Mouse (Mus musculus) midbrain, embryonic 16.5 days (tissue): ENCODE measurements around the gene Raver2. TPM values are rescaled to one million over a fixed set of nuclear protein-coding genes. Genes with fewer than 3 reads are reported as not detected.

Experiments used
- ATAC-seq: fragments of 200-750 bp; cut with Nextera tagmentation; 2 replicates; pipeline ENCODE4 v1.8.0; 2017; ENCODE audit warnings: moderate TSS enrichment
- H3K27ac ChIP-seq: fragments of 300-500 bp; sonication (generic); 2 replicates; pipeline ENCODE4 v1.5.1; 2014; ENCODE audit warnings: mild to moderate bottlenecking, low read length, mixed read lengths
- H3K27me3 ChIP-seq: fragments of 300-500 bp; sonication (generic); 2 replicates; pipeline ENCODE4 v1.6.1; 2014; ENCODE audit warnings: low read depth, low read length, mixed read lengths; ENCODE audit not compliant: control insufficient read depth, insufficient read depth
- H3K36me3 ChIP-seq: fragments of 300-500 bp; sonication (generic); 2 replicates; pipeline ENCODE4 v1.6.1; 2014; ENCODE audit warnings: mild to moderate bottlenecking, low read length, moderate library complexity, mixed read lengths; ENCODE audit not compliant: control insufficient read depth, insufficient read depth
- H3K4me1 ChIP-seq: fragments of 300-500 bp; sonication (generic); 2 replicates; pipeline ENCODE4 v1.6.1; 2014; ENCODE audit warnings: mild to moderate bottlenecking, low read length, mixed read lengths; ENCODE audit not compliant: control insufficient read depth, insufficient read depth
- H3K4me2 ChIP-seq: fragments of 300-500 bp; sonication (generic); 2 replicates; pipeline ENCODE4 v1.6.1; 2014; ENCODE audit warnings: mild to moderate bottlenecking, low read length, mixed read lengths
- H3K4me3 ChIP-seq: fragments of 300-500 bp; sonication (generic); 2 replicates; pipeline ENCODE4 v1.5.1; 2014; ENCODE audit warnings: low read depth, mild to moderate bottlenecking, low read length, moderate library complexity, mixed read lengths
- H3K9ac ChIP-seq: fragments of 300-500 bp; sonication (generic); 2 replicates; pipeline ENCODE4 v1.6.1; 2014; ENCODE audit warnings: low read depth, low read length, mixed read lengths
- H3K9me3 ChIP-seq: fragments of 300-500 bp; sonication (generic); replicated peaks from 2 replicates; pipeline ENCODE4 v1.6.1; 2014; ENCODE audit warnings: mild to moderate bottlenecking, low read length, mixed read lengths; ENCODE audit not compliant: control insufficient read depth, poor library complexity, severe bottlenecking
- WGBS: fragments of 180-500 bp; shearing (Covaris S2); extraction: QIAGEN DNeasy Blood & Tissue Kit; methylation state at CpG from one replicate; pipeline ENCODE4 v1.1.7; 2014; 5-methylcytosine and 5-hydroxymethylcytosine counted together
- polyA plus RNA-seq: library from polyadenylated mRNA; unstranded; fragments of >200 nt; fragmentation: Nextera tagmentation; extraction: Ambion mirVana; gene quantifications from 2 replicates; pipeline ENCODE4 v1.2.1, GENCODE M21; 2015

Gene Raver2
- polyA plus RNA-seq, 1 experiment from 2014 or later: 4.6 TPM

GRCm38 (mm10) chr4:101137975-101138374 is 69.2 kb downstream of the Raver2 start:
- H3K4me2 ChIP-seq: no peak overlapping the region
- H3K27me3 ChIP-seq: no peaks in the 10 kb centered on the region
- ATAC-seq: no peak
- H3K4me3 ChIP-seq: no peak overlapping the region
- no peak overlapping the region for H3K9ac ChIP-seq
- H3K4me1 ChIP-seq: no peaks in the 10 kb centered on the region
- WGBS: 76% methylated on average over 11 of the region's 11 CpGs
- H3K36me3 ChIP-seq: no peaks in the 10 kb centered on the region
- no peaks in the 10 kb centered on the region for H3K9me3 ChIP-seq
- H3K27ac ChIP-seq: no peak overlapping the region

GRCm38 (mm10) chr4:101141768-101142167 is 73.0 kb downstream of the Raver2 start:
- Histone ChIP-seq H3K4me2 (no peak overlapping the region), H3K27me3 (no peaks in the 10 kb centered on the region), H3K4me1 (peaks cover 12% of the 10 kb centered on the region), H3K9me3 (no peaks in the 10 kb centered on the region), H3K4me3 (no peak overlapping the region), H3K9ac (no peak overlapping the region), H3K27ac (no peak overlapping the region), H3K36me3 (no peaks in the 10 kb centered on the region)
- 81% methylated on average over 5 of the region's 5 CpGs for WGBS
- ATAC-seq: no peak

DNA sequence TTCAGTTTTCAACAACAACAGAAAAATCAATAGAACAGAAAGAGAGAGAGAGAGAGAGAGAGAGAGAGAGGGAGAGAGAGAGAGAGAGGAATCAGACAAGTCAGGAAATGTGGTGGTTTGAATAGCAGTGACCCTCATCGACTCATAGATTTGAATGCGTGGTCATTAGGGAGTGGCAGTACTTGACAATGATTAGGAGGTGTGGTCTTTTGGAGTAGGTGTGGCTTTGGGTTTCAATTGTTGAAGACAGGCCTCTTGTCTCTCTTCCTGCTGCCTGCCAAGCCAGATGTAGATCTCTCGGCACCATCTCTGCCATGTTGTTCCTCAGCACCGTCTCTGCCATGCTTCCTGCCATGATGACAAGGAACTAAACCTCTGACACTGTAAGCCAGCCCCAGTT is 75.1 kb downstream of the Raver2 start:
- Histone ChIP-seq H3K36me3 (no peaks in the 10 kb centered on the region), H3K27me3 (no peaks in the 10 kb centered on the region), H3K4me3 (no peak overlapping the region), H3K4me1 (peaks cover 12% of the 10 kb centered on the region), H3K9me3 (no peaks in the 10 kb centered on the region), H3K9ac (no peak overlapping the region), H3K27ac (no peak overlapping the region), H3K4me2 (no peak overlapping the region)
- 73% methylated on average over 4 of the region's 4 CpGs for WGBS
- no peak for ATAC-seq

- Histone ChIP-seq H3K36me3 (no peaks in the 10 kb centered on the region), H3K9ac (no peak overlapping the region), H3K4me3 (no peak overlapping the region), H3K27ac (no peak overlapping the region), H3K4me1 (peaks cover 12% of the 10 kb centered on the region), H3K27me3 (no peaks in the 10 kb centered on the region), H3K4me2 (no peak overlapping the region), H3K9me3 (no peaks in the 10 kb centered on the region)
- WGBS: 49% methylated on average over 4 of the region's 4 CpGs
- no peak for ATAC-seq
Measured at GRCm38 (mm10) chr4:101144361-101144760, 75.6 kb downstream of the Raver2 start.

DNA sequence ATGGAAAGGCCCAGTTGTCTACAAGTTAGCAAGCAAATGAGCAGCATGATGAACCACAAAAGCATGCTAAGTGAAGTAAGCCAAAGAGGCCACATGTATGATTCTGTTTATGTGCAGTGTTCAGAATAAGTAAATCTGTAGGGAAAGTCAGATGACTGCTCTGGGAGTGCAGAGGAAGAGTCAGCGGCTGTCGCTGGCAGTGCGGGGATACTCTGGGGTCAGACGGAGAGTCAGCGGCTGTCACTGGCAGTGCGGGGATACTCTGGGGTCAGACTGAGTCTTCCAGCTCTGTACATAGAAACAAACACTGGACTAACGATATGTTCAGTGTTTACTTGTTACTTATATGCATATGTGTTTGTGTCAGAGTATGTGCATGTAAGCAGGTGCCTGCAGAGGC is 76.0 kb downstream of the Raver2 start:
- H3K9me3 ChIP-seq: no peaks in the 10 kb centered on the region
- H3K27ac ChIP-seq: no peak overlapping the region
- no peak for ATAC-seq
- H3K27me3 ChIP-seq: no peaks in the 10 kb centered on the region
- peaks cover 12% of the 10 kb centered on the region for H3K4me1 ChIP-seq
- no peak overlapping the region for H3K4me3 ChIP-seq
- H3K4me2 ChIP-seq: no peak overlapping the region
- H3K9ac ChIP-seq: 0 out of 2 replicates have a peak overlapping the region, but pooled peaks have one; percentile 10
- WGBS: 61% methylated on average over 7 of the region's 7 CpGs
- no peaks in the 10 kb centered on the region for H3K36me3 ChIP-seq

- Histone ChIP-seq H3K27ac (0 out of 2 replicates have a peak overlapping the region, but pooled peaks have one; percentile 24), H3K27me3 (no peaks in the 10 kb centered on the region), H3K4me3 (no peak overlapping the region), H3K4me1 (peaks cover 12% of the 10 kb centered on the region), H3K9me3 (no peaks in the 10 kb centered on the region), H3K9ac (peak overlapping the region; percentile 54), H3K4me2 (peak overlapping the region; percentile 46), H3K36me3 (no peaks in the 10 kb centered on the region)
- 22% methylated on average over 9 of the region's 9 CpGs for WGBS
- peak; percentile 84 for ATAC-seq
Measured at GRCm38 (mm10) chr4:101146047-101146745, 77.4 kb downstream of the Raver2 start.

DNA sequence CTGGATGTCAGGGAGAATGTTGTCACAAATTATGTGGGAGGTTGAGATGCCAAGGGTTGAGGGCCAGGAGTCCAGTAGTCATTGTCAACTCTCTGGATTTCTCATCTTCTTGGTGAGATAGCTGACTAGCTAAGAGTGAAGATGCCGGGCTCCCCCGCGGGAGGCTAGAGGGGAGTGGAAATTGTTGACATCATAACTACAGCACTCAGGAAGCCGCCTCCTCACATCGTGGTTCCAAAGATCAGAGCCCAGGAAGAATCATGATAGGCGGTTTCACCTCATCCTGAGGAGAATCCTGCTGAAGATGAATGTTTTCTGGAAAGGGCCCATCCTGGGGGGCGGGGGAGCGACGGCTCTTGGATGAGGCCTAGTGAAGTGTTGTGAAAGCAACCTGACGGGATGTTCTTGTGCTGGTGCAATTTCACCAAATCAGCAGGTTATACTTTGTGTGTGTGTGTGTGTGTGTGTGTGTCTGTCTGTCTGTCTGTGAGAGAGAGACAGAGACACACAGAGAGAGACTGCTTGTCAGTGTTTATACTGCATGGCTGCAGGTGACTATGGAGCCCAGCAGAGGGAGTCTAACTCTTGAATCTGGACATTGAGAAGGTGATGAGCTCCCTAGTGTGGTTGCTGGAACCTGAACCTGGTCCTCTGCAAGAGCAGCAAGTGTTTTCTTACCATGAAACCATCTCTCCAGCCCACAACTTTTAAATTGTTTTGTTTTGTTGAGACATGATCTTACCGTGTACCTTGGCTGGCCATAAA is 78.3 kb downstream of the Raver2 start:
- WGBS: 94% methylated on average over 11 of the region's 11 CpGs
- H3K4me2 ChIP-seq: no peak overlapping the region
- ATAC-seq: no peak

DNA sequence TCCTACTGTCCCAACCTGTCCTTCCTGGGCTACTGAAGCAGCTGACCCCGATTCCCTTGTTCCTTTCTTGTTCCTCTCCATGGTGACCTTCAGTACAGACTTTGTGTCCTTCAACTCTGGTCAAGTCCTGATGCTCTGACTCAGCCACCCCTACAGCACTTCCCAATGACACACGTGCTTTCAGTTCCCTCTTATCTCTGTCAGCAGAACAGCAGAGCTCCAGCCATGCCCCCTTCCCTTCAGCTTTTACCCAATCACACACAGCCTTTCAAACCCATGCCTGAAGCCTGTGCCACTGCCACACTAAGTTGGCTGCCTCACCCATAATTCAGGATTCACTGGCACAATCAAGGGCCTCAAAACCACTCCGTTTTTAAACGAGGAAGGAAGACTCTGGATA is 86.8 kb downstream of the Raver2 start:
- no peak overlapping the region for H3K4me2 ChIP-seq
- no peak overlapping the region for H3K4me3 ChIP-seq
- no peaks in the 10 kb centered on the region for H3K27me3 ChIP-seq
- peaks cover 29% of the 10 kb centered on the region for H3K36me3 ChIP-seq
- H3K27ac ChIP-seq: no peak overlapping the region
- no peaks in the 10 kb centered on the region for H3K4me1 ChIP-seq
- 82% methylated on average over 4 of the region's 4 CpGs for WGBS
- H3K9ac ChIP-seq: no peak overlapping the region
- no peak for ATAC-seq
- H3K9me3 ChIP-seq: no peaks in the 10 kb centered on the region

More for the DNA sequence above, 78.3 kb downstream of the Raver2 start:
- Histone ChIP-seq H3K4me3 (no peak overlapping the region), H3K9ac (no peak overlapping the region), H3K27me3 (no peaks in the 10 kb centered on the region), H3K36me3 (no peaks in the 10 kb centered on the region), H3K27ac (no peak overlapping the region), H3K9me3 (no peaks in the 10 kb centered on the region), H3K4me1 (peaks cover 12% of the 10 kb centered on the region)

- Histone ChIP-seq H3K27ac (no peak overlapping the region), H3K9me3 (no peaks in the 10 kb centered on the region), H3K4me1 (no peaks in the 10 kb centered on the region), H3K9ac (no peak overlapping the region), H3K36me3 (peaks cover 29% of the 10 kb centered on the region), H3K27me3 (no peaks in the 10 kb centered on the region), H3K4me2 (no peak overlapping the region), H3K4me3 (no peak overlapping the region)
- 90% methylated on average over 5 of the region's 5 CpGs for WGBS
- ATAC-seq: no peak
Measured at GRCm38 (mm10) chr4:101157476-101157875, 88.7 kb downstream of the Raver2 start.
